Mouse (Mus musculus): ENCODE results near the gene Best1.
"Not testable (repeated sequence)": the region's sequence is repeated elsewhere in the genome, so short reads cannot be mapped to it uniquely, and the experiment has no call there.

GRCm38 (mm10) chr19:9974853-9975252, 26.6 kb downstream of the Best1 start:
- not testable (repeated sequence) for TF ChIP-seq CTCF, POLR2A (IDR thresholded peaks at IDR 0.05; ENCODE audit: insufficient read depth, low read depth, low read length)
